Mouse (Mus musculus) telencephalon, adult 2 months (tissue): Measurements from ENCODE around the gene Cyb561d1.

ENCODE experiments used
- DNase-seq: peaks from one replicate; pipeline ENCODE4 v3.0.0-alpha.2; 2011; ENCODE audit warnings: low read depth, low spot score

The Cyb561d1 gene

DNA sequence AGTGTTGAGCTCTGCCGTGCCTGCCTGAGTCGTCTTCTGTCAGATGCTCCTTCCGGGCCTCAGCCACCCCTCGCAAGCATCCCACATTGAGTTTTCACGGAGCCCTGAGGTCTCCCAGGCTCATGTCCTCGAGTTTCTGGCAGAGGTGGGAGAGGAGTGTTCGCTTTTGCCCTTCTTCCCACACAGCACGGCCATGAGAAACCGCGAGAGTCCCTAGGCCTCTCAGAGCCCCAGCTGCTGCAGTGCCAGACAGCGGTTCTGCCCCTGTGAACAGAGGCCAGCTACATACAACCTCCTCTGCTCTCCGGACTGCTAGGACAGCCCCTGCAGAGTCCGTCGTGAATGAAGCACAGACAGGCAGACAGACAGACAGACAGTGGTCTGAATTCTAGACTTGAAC is 33.5 kb downstream of the Cyb561d1 start:
- no peak for DNase-seq

- DNase-seq: no peak
Measured at GRCm38 (mm10) chr3:108166486-108167211, 34.4 kb downstream of the Cyb561d1 start.

DNA sequence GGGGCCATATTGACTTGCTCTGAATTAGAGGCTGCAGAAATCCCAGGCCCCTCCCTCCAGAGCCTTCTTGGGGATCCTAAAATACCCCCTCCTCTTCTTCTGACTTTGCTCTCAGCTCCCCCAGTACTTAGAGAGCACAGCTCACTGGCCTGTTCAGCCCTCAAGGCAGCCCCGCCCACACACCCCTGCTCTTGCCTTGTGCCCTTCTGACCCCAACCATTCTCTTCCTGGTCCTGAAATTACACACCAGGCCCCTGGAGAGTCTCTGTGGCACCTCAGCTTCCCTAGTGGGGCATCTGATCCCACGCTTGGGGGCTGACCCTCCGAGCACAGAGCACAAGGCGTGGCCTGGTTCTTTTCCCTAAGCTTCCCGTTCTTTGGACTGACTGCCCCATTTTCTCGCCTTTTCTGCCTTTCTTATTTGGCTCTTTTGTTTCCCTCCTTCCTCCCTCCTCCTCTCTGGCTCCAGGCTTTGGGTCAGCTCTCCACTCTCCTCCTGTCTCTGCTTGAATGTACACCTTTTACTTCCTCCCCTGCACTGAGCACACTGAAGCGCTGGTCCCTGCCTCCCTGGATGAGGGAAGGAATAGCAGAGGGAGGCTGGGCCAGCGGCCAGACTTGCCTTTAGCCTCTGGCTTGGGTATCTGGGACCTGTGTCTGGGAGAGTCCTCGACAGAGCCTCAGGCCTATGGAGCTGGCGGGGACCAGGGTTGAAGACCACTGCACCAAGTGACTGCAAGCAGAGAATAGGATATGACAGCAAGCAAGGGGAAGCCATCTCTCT is 35.3 kb downstream of the Cyb561d1 start:
- DNase-seq: no peak

- DNase-seq: no peak
Measured at GRCm38 (mm10) chr3:108164807-108165206, 36.2 kb downstream of the Cyb561d1 start.

DNA sequence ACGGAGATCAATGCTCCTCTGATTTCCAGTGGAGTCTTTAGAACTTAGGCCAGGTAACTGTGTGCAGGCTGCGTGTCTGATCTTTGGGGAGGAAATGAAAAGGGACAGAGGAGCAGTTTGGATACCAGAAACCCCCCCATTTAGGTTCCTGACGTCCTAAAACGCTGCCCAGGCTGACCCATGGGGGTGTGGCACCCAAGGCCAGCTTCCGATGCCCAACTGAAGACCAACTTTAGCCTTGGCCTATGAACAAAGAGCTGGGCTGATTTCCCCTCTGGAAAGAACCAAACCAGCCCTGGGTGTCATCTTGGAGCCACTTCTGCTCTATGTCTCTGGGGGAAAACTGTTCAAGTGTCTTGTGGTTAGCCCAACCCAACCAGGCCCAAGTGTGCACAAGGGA is 36.9 kb downstream of the Cyb561d1 start:
- DNase-seq: no peak

DNA sequence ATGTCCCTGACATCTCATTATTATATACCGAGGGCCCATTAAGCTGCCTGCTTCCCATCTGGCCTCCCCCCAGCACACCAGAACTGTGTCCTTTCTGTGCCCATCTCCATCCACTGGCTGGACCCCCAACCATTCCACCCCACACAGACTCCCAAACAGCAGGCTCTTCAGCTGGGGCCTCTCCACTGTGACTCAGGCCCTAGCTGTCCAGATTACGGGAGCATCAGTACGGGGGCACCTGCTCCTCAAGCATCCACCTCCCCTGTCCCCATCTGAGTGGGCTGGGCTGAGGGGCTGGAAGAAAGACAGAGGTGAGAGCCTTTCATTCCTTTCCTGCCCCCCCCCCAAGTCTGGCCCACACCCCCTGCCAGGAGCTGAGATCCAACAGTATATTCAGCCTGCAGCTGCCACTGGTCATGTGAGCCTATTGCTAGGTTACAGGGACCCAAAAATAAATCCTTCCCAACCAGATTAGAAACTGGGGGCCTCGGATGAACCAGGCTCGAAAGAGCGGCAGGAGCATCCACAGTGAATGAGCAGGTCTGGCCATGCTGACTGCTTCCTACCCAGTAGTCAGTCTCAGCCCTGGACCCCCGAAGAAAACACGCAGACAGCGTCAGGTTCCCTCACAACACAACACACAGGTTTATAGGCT is 42.5 kb downstream of the Cyb561d1 start:
- peak; percentile 92 for DNase-seq

- peak; percentile 85 for DNase-seq
Measured at GRCm38 (mm10) chr3:108154656-108155055, 46.4 kb downstream of the Cyb561d1 start, which contains the start of gene Gpr61. Gene Gpr61 (minus strand): TSS chr3:108154882.

GRCm38 (mm10) chr3:108152290-108152689 is 48.7 kb downstream of the Cyb561d1 start:
- no peak for DNase-seq

DNA sequence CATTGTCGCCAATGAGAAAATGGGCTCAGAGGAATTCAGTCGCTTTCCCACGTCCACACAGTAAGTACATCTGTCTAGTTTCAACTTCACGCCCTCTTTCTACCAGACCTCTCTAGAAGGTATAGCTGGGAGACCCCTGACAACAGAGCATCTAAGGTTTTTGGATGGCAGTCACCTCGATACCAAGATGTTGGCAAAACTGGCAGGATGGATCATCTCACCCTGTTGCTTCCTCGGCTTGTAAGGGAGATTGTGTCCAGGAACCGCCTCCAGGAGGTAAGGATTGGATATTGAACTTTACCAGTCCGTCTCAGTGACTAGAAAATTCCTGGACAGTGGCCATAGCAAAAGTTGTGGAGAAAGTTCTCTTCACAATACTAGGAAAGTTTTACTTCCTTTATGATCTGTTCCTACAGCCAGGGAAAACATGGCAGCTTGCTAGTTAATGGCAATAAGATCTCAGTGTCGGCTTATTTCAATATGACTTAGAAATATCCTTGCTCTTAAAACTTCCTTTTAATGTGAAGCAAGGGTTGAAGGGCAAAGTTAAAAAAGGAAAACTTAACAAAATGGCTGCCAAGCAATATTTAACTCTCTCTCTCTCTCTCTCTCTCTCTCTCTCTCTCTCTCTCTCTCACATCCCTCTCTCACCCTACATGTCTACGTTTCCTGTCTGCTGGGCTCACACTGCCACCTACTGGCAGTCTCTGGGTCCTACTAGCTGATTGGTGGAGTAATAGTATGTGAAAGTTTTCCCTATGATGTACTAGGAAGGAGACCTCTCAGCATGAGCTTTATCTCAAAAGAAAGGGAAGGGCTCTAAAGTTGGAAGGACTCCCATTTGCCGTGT is 53.4 kb downstream of the Cyb561d1 start:
- peak; percentile 76 for DNase-seq

DNA sequence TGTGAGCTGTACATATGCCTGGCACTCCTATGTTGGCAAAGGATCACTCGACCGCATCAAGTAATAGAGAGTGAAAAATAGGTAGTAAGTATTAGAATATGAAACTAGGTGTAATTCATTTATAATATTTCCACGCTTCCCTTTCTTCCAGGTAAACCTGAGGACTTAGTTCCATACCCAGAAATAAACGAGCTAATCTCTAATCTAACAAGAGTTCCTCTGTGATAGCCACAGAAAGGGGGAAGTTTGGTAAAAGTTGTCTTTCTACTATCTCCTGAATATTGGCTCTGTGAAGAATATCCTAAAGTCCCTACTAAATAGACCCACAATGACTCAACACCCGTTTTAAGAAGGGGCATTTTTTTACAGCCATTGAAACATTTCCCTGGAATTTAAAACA is 54.3 kb downstream of the Cyb561d1 start:
- DNase-seq: no peak
